In genomic region chr5:77502684-77503083, GRCm38 (mm10) we compare ENCODE assay signal across 15 mouse cellular contexts.
DNase-seq lines count a peak whose midpoint lies in the region; ATAC-seq lines count a peak whose summit lies in the region.
"Had no signal": no experiment of that assay in that cellular context is flagged by ENCODE, and none has a peak within 500 bp of the region (broad histone marks: within the 10 kb centered on the region; RNA-seq: fewer than 3 reads in every experiment).

No protein-coding gene starts in this region.

- H3K4me1 ChIP-seq in kidney, embryonic 14.5 days (ENCODE audit: control insufficient read depth, insufficient read depth, low read length) = no peaks in the 10 kb centered on the region
- H3K4me1 ChIP-seq in forebrain, embryonic 10.5 days = peaks cover 25% of the 10 kb centered on the region
- 0 out of 2 replicates have a peak, but pooled peaks cover 9% of the 10 kb centered on the region for H3K4me1 ChIP-seq in hindbrain, embryonic 14.5 days (replicated peaks; ENCODE audit: control insufficient read depth, insufficient read depth, low read length)
- peaks cover 6% of the 10 kb centered on the region; the same call in 1 of the 2 replicates for H3K4me1 ChIP-seq in neural tube, embryonic 15.5 days
- H3K4me1 ChIP-seq: limb, embryonic 12.5 days had no signal

- WGBS in kidney, embryonic 14.5 days = 33% methylated on average over 5 of the region's 5 CpGs
- 30% methylated on average over 5 of the region's 5 CpGs for WGBS in forebrain, embryonic 10.5 days
- 17% methylated on average over 5 of the region's 5 CpGs for WGBS in hindbrain, embryonic 14.5 days
- WGBS in neural tube, embryonic 15.5 days = 18% methylated on average over 5 of the region's 5 CpGs

- intact Hi-C loops in left cerebral cortex, postnatal 14 days (cut with DNase I) = no loop called here

- no peak overlapping the region for H3K4me2 ChIP-seq in kidney, embryonic 14.5 days (replicated peaks; ENCODE audit: low read depth, low read length)
- H3K4me2 ChIP-seq in hindbrain, embryonic 14.5 days (replicated peaks) = peak overlapping the region; percentile 31
- no peak overlapping the region for H3K4me2 ChIP-seq in neural tube, embryonic 15.5 days
- H3K4me2 ChIP-seq: limb, embryonic 12.5 days had no signal

- no peak for DNase-seq in kidney, postnatal 10 days
- peak; percentile 28 for DNase-seq in forebrain, embryonic 10.5 days (ENCODE audit: extremely low spot score, low spot score)
- DNase-seq in hindbrain, embryonic 14.5 days (ENCODE audit: low spot score) = peak; percentile 37
- no peak for DNase-seq in thymus, postnatal 36 days
- no peak for DNase-seq in left cerebral cortex, postnatal 14 days (ENCODE audit: low spot score in 2 of 2)
- DNase-seq in cerebellum, postnatal 36 days = no peak
- DNase-seq: B cell, adult 2 months; cerebellum, postnatal 10 days; gastrocnemius, adult 2 months; kidney, adult 9 months; lung, postnatal 4 days; thymus, adult 2 months had no signal

- peak; percentile 58; the same call in 1 of the 2 replicates for ATAC-seq in kidney, embryonic 14.5 days (ENCODE audit: low FRiP score, low TSS enrichment)
- ATAC-seq in hindbrain, embryonic 14.5 days (ENCODE audit: low FRiP score) = peak; percentile 29; the same call in 1 of the 2 replicates
- ATAC-seq in neural tube, embryonic 15.5 days (ENCODE audit: low FRiP score) = peak; percentile 30; the same call in 1 of the 2 replicates

- no peak overlapping the region for H3K27ac ChIP-seq in kidney, embryonic 14.5 days (ENCODE audit: low read depth, low read length)
- peak overlapping the region; percentile 71 for H3K27ac ChIP-seq in forebrain, embryonic 10.5 days
- H3K27ac ChIP-seq in hindbrain, embryonic 14.5 days = 0 out of 2 replicates have a peak overlapping the region, but pooled peaks have one; percentile 45
- no peak overlapping the region for H3K27ac ChIP-seq in neural tube, embryonic 15.5 days (replicated peaks)
- H3K27ac ChIP-seq: gastrocnemius, adult 2 months; limb, embryonic 12.5 days had no signal

- no peak overlapping the region for H3K4me3 ChIP-seq in kidney, embryonic 14.5 days (ENCODE audit: low read length)
- H3K4me3 ChIP-seq in forebrain, embryonic 10.5 days = no peak overlapping the region
- H3K4me3 ChIP-seq in hindbrain, embryonic 14.5 days (replicated peaks; ENCODE audit: low read length) = no peak overlapping the region
- H3K4me3 ChIP-seq in neural tube, embryonic 15.5 days (replicated peaks) = no peak overlapping the region
- H3K4me3 ChIP-seq: gastrocnemius, adult 2 months; limb, embryonic 12.5 days had no signal

- no peaks in the 10 kb centered on the region for H3K27me3 ChIP-seq in kidney, embryonic 14.5 days (ENCODE audit: control insufficient read depth, insufficient read depth, low read length)
- H3K27me3 ChIP-seq in forebrain, embryonic 10.5 days (ENCODE audit: poor library complexity, severe bottlenecking) = no peaks in the 10 kb centered on the region
- no peaks in the 10 kb centered on the region for H3K27me3 ChIP-seq in hindbrain, embryonic 14.5 days (ENCODE audit: control insufficient read depth, insufficient read depth, low read length)
- no peaks in the 10 kb centered on the region for H3K27me3 ChIP-seq in neural tube, embryonic 15.5 days (replicated peaks)
- H3K27me3 ChIP-seq: limb, embryonic 12.5 days had no signal

- H3K9ac ChIP-seq in kidney, embryonic 14.5 days (ENCODE audit: low read depth, low read length) = no peak overlapping the region
- no peak overlapping the region for H3K9ac ChIP-seq in hindbrain, embryonic 14.5 days
- H3K9ac ChIP-seq in neural tube, embryonic 15.5 days (replicated peaks) = no peak overlapping the region
- H3K9ac ChIP-seq: limb, embryonic 12.5 days had no signal

- no peaks in the 10 kb centered on the region for H3K36me3 ChIP-seq in kidney, embryonic 14.5 days (ENCODE audit: control insufficient read depth, insufficient read depth, low read length)
- no peaks in the 10 kb centered on the region for H3K36me3 ChIP-seq in forebrain, embryonic 10.5 days (replicated peaks)
- H3K36me3 ChIP-seq in hindbrain, embryonic 14.5 days (replicated peaks; ENCODE audit: control insufficient read depth, insufficient read depth) = no peaks in the 10 kb centered on the region
- H3K36me3 ChIP-seq in neural tube, embryonic 15.5 days = no peaks in the 10 kb centered on the region
- H3K36me3 ChIP-seq: limb, embryonic 12.5 days had no signal

- H3K9me3 ChIP-seq in kidney, embryonic 14.5 days (ENCODE audit: control insufficient read depth, low read length) = no peaks in the 10 kb centered on the region
- no peaks in the 10 kb centered on the region for H3K9me3 ChIP-seq in forebrain, embryonic 10.5 days
- H3K9me3 ChIP-seq in hindbrain, embryonic 14.5 days (ENCODE audit: control insufficient read depth, low read length) = no peaks in the 10 kb centered on the region
- no peaks in the 10 kb centered on the region for H3K9me3 ChIP-seq in neural tube, embryonic 15.5 days (replicated peaks)
- H3K9me3 ChIP-seq: limb, embryonic 12.5 days had no signal

Comparison
In these comparisons a context has a peak if more than half of its experiments do, and no peak if none do; other contexts are left out.
1. H3K27ac ChIP-seq: peak in forebrain, embryonic 10.5 days (single experiment) and hindbrain, embryonic 14.5 days (single experiment); none in kidney, embryonic 14.5 days (single experiment) and neural tube, embryonic 15.5 days (single experiment).
2. DNase-seq: peak in forebrain, embryonic 10.5 days (single experiment) and hindbrain, embryonic 14.5 days (single experiment); none in kidney, postnatal 10 days (single experiment), thymus, postnatal 36 days (0 of 2), left cerebral cortex, postnatal 14 days (0 of 2) and cerebellum, postnatal 36 days (0 of 2).
3. Peak in every context shown above with its lines, with median percentiles within 50 percentile points of each other: ATAC-seq.